Mouse (Mus musculus) kidney, embryonic 15.5 days (tissue): Measurements from ENCODE around the gene Rhbg. TPM values are rescaled to one million over a fixed set of nuclear protein-coding genes. Genes with fewer than 3 reads are reported as not detected.
"Not testable (repeated sequence)": the region's sequence is repeated elsewhere in the genome, so short reads cannot be mapped to it uniquely, and the experiment has no call there.

Experiments used
- ATAC-seq: fragments of 200-750 bp; cut with Nextera tagmentation; replicated peaks from 2 replicates; pipeline ENCODE4 v1.8.0; 2017; ENCODE audit warnings: moderate TSS enrichment; ENCODE audit not compliant: low FRiP score
- H3K27ac ChIP-seq: fragments of 300-500 bp; sonication (generic); 2 replicates; pipeline ENCODE4 v1.5.1; 2015; ENCODE audit warnings: mild to moderate bottlenecking, inconsistent platforms
- H3K27me3 ChIP-seq: fragments of 300-500 bp; sonication (generic); 2 replicates; pipeline ENCODE4 v1.6.1; 2015; ENCODE audit warnings: inconsistent platforms
- H3K36me3 ChIP-seq: fragments of 300-500 bp; sonication (generic); 2 replicates; pipeline ENCODE4 v1.6.1; 2015; ENCODE audit warnings: inconsistent platforms
- H3K4me1 ChIP-seq: fragments of 300-500 bp; sonication (generic); 2 replicates; pipeline ENCODE4 v1.6.1; 2015; ENCODE audit warnings: inconsistent platforms
- H3K4me2 ChIP-seq: fragments of 300-500 bp; sonication (generic); 2 replicates; pipeline ENCODE4 v1.6.1; 2015; ENCODE audit warnings: moderate library complexity, mild to moderate bottlenecking, inconsistent platforms
- H3K4me3 ChIP-seq: fragments of 300-500 bp; sonication (generic); replicated peaks from 2 replicates; pipeline ENCODE4 v1.5.1; 2015; ENCODE audit warnings: mild to moderate bottlenecking, inconsistent platforms
- H3K9ac ChIP-seq: fragments of 300-500 bp; sonication (generic); 2 replicates; pipeline ENCODE4 v1.6.1; 2015; ENCODE audit warnings: mild to moderate bottlenecking, inconsistent platforms
- H3K9me3 ChIP-seq: fragments of 300-500 bp; sonication (generic); replicated peaks from 2 replicates; pipeline ENCODE4 v1.6.1; 2016; ENCODE audit warnings: inconsistent platforms
- WGBS: fragments of 180-500 bp; shearing (Covaris S2); methylation state at CpG from one replicate; pipeline ENCODE4 v1.1.7; 2015; ENCODE audit warnings: mixed read lengths; 5-methylcytosine and 5-hydroxymethylcytosine counted together
- polyA plus RNA-seq: library from polyadenylated mRNA; unstranded; fragments of >200 nt; fragmentation: Nextera tagmentation; extraction: Ambion mirVana; gene quantifications from 2 replicates; pipeline ENCODE4 v1.2.1, GENCODE M21; 2015

Rhbg gene
- 6.5 and 6.6 TPM in 2 replicates for polyA plus RNA-seq

DNA sequence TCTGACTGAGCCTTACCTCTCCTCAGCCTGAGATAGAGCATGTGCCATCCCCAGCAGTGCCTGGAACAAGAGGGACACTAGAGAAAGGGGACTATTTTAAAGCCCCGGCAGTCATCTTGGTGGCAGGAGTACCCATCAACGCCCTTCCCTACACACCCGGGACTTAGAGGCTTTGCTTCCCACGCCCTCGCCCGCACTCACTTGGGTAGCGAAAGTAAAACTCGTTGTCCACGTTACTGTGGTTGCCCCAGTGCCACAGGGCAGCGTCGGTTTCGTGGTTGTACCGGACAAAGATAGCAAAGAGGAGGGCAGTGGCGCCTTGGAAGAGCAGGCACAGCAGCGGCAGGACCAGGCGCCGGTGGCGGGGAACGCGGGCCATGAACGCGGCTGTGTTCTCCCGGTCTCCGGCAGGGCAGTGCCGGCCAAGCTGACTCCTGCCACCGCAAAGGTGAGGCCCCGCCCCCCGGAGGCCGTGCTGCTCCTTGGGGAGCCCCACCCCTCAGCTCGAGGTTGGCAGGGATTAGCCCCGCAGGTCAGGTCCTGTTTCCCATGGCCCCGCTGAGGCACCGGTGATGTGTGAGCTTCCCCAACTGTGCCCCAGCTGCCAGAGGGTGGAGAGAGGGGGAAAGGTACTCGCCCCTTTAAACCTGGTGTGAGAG is at the start of gene Rhbg:
Gene Rhbg, minus strand, starts transcription at position 442 of the 659 bp plus-strand sequence.
- no peaks in the 10 kb centered on the region for H3K9me3 ChIP-seq
- peak within 1 kb of the TSS; percentile 39 for H3K4me3 ChIP-seq
- peaks cover 43% of the 10 kb centered on the region for H3K27me3 ChIP-seq
- no peak within 1 kb of the TSS for H3K27ac ChIP-seq
- peak within 1 kb of the TSS; percentile 66 for H3K4me2 ChIP-seq
- H3K9ac ChIP-seq: peak within 1 kb of the TSS; percentile 35; the same call in 1 of the 2 replicates
- WGBS: 2% methylated on average over 34 of the region's 34 CpGs
- H3K4me1 ChIP-seq: peaks cover 30% of the 10 kb centered on the region
- no peaks in the 10 kb centered on the region for H3K36me3 ChIP-seq
- peak; percentile 61; the same call in 1 of the 2 replicates for ATAC-seq

DNA sequence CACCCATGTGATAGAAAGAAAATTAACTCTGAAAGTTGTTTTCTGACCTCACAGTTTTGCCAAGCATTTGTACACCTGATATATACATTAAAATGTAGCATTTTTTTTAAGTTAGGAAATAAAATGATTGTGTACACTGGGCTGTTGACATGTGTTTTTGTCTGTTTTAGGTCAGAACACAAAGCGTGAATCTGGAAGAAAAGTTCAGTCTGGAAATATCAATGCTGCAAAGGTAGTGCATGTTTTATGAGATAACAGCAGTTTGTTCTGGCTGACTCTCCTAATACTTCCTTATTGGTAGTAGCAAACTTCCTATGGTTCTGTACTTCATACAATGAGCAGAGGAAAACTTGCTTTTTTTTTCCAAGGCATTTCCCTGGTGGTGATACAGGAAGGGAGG is 44.7 kb upstream of the Rhbg start:
- peaks cover 51% of the 10 kb centered on the region for H3K36me3 ChIP-seq
- 91% methylated on average over 1 of the region's 1 CpGs for WGBS

DNA sequence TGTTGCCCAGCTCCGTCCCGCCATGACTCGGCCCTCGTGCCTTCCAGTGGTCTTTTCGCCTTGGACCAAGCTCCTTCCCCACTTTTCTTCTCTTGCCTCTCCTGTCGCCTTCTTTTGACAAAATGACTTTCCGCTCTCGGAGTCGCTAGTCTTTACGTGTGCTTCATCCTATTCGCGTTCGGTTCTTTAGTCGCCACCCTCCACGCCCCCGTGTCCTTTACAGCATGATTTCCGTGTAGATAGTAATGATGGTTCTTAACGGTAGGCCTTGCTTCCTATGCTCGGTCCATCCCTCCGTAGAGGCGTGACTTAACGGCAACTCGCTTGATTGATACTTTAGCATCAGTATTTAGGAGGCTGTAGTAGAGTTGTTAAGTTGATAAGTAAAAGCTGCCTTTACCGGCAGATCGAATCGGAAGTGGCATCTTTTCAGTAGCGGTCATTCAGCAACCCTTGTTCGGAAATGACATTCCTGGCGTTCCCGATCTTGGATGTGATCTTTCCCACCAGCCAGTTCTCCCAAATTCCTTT is 42.9 kb upstream of the Rhbg start:
- peak overlapping the region; percentile 78 for H3K9ac ChIP-seq
- H3K4me3 ChIP-seq: peak overlapping the region; percentile 80
- no peaks in the 10 kb centered on the region for H3K9me3 ChIP-seq
- H3K4me1 ChIP-seq: peaks cover 10% of the 10 kb centered on the region
- peaks cover 35% of the 10 kb centered on the region for H3K36me3 ChIP-seq
- no peak for ATAC-seq
- H3K27me3 ChIP-seq: no peaks in the 10 kb centered on the region
- peak overlapping the region; percentile 95 for H3K27ac ChIP-seq
- peak overlapping the region; percentile 67 for H3K4me2 ChIP-seq
- WGBS: under 1% methylated on average over 30 of the region's 30 CpGs

More for the DNA sequence above, 44.7 kb upstream of the Rhbg start:
- Histone ChIP-seq H3K4me2 (no peak overlapping the region), H3K4me1 (peaks cover 10% of the 10 kb centered on the region), H3K9ac (no peak overlapping the region), H3K4me3 (no peak overlapping the region), H3K27ac (no peak overlapping the region), H3K27me3 (no peaks in the 10 kb centered on the region), H3K9me3 (no peaks in the 10 kb centered on the region)
- ATAC-seq: no peak

DNA sequence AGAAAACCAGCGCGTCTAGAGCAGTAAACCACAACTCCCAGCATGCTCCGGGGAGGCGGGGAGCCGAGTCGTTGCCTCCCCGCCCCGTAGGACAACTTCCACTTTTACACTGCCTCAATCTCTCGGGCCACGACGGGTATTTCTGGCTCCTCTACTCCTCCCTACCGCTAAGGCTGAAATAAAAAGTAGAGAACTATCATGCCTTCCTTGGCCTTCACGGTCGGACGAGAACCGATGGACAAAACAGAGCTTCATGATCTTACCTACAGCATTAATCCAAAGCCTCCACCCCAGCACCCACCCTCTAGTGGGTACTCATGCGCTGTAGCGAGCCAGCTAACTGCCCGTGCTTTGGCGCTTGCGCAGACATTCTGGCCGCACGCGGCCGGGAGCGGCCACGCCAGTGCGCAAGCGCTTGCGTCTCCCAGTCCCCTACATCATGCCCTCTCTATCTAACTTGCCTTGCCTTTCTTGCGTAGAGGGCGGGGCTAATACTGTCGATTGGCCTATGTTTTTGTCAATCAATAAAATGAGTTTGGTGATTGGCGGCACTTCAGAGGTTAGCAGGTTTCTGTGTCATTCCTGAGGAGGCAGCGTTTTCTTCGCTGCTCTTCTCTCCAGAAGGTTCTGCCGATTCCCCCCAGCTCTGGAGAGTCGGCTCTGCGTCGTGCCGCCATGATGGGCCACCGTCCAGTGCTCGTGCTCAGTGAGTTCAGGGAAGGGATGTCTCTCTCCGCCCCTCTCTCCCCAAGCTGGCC is 42.2 kb upstream of the Rhbg start, which contains the start of the genes Tsacc and Cct3:
Gene Tsacc, minus strand, starts transcription at position 439 of the 758 bp plus-strand sequence.
Gene Cct3, plus strand, starts transcription at position 556 of the 758 bp plus-strand sequence.
- peaks cover 29% of the 10 kb centered on the region for H3K36me3 ChIP-seq
- under 1% methylated on average over 44 of the region's 44 CpGs for WGBS
- H3K9ac ChIP-seq: peak within 1 kb of the TSS; percentile 78
- peak; percentile 99 for ATAC-seq
- H3K27me3 ChIP-seq: no peaks in the 10 kb centered on the region
- H3K9me3 ChIP-seq: no peaks in the 10 kb centered on the region
- H3K4me1 ChIP-seq: peaks cover 10% of the 10 kb centered on the region
- peak within 1 kb of the TSS; percentile 80 for H3K4me3 ChIP-seq
- peak within 1 kb of the TSS; percentile 97 for H3K27ac ChIP-seq
- peak within 1 kb of the TSS; percentile 67 for H3K4me2 ChIP-seq

DNA sequence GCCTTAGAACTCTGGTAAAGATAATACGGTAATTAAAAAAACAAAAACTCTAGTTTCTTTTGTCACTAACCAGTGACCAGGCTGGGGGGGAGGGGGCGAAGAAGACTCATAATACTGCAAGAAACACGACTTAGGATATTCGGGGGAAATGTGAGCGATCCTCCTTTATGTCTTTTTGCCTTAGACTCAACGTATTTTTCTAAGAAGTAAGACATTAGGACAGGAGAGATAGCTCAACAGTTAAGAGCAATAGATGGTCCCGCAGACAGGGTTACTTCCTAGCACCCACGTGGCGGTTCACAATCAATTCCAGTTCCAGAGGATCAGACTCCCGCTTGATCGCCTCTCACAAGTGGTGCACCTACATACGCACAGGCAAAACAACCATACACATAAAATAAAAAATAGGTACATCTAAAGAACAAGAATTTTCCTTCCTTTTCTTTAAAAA is 41.6 kb upstream of the Rhbg start:
- WGBS: 1% methylated on average over 12 of the region's 12 CpGs
- H3K9me3 ChIP-seq: no peaks in the 10 kb centered on the region
- H3K27me3 ChIP-seq: no peaks in the 10 kb centered on the region
- H3K4me1 ChIP-seq: peaks cover 10% of the 10 kb centered on the region
- peak; percentile 20; the same call in 1 of the 2 replicates for ATAC-seq
- peak overlapping the region; percentile 97 for H3K27ac ChIP-seq
- H3K4me2 ChIP-seq: peak overlapping the region; percentile 67
- peak overlapping the region; percentile 78 for H3K9ac ChIP-seq
- peak overlapping the region; percentile 80 for H3K4me3 ChIP-seq
- peaks cover 22% of the 10 kb centered on the region for H3K36me3 ChIP-seq

DNA sequence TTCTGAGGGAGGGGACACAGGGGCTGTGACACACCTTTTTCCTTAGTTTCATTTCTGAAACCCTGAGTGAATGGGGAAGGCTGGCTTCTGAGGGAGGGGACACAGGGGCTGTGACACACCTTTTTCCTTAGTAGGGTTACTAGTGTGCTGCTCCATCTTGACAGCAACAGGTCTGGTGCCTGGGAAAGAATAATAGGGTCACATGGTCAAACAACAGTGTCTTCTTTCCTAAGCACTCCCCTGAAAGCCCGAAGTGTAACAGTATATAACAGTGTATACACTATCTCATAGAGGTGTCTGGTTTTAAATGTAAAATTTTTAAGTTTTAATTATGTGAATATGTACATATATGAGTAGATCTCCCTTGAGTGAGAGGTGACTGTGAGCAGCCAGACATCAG is 40.8 kb upstream of the Rhbg start:
- not testable (repeated sequence) for ATAC-seq, H3K9me3 ChIP-seq, H3K27me3 ChIP-seq, H3K9ac ChIP-seq, H3K27ac ChIP-seq
- peak overlapping the region; percentile 80; the same call in 1 of the 2 replicates for H3K4me3 ChIP-seq
- peaks cover 10% of the 10 kb centered on the region for H3K4me1 ChIP-seq
- WGBS: 31% methylated on average over 1 of the region's 1 CpGs
- H3K4me2 ChIP-seq: peak overlapping the region; percentile 67; the same call in 1 of the 2 replicates
- peaks cover 14% of the 10 kb centered on the region for H3K36me3 ChIP-seq

DNA sequence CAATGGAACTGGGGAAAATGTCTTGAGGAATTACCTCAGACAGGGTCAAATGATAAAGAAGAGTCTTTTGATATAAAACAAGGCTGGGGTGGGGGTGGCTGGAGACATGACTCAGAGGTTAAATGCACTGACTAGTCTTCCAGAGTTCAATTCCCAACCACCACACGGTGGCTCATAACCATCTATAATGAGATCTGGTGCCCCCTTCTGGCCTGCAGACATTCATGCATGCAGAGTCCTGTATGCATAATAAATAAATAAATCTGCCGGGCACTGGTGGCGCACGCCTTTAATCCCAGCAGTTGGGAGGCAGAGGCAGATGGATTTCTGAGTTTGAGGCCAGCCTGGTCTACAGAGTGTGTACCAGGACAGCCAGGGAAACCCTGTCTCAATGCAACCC is 37.5 kb upstream of the Rhbg start:
- Histone ChIP-seq H3K4me2 (no peak overlapping the region), H3K27ac (no peak overlapping the region), H3K9me3 (no peaks in the 10 kb centered on the region), H3K4me3 (no peak overlapping the region), H3K4me1 (0 out of 2 replicates have a peak, but pooled peaks cover 2% of the 10 kb centered on the region), H3K27me3 (no peaks in the 10 kb centered on the region), H3K9ac (no peak overlapping the region), H3K36me3 (no peaks in the 10 kb centered on the region; the same call in 1 of the 2 replicates)
- 59% methylated on average over 4 of the region's 4 CpGs for WGBS
- no peak for ATAC-seq

DNA sequence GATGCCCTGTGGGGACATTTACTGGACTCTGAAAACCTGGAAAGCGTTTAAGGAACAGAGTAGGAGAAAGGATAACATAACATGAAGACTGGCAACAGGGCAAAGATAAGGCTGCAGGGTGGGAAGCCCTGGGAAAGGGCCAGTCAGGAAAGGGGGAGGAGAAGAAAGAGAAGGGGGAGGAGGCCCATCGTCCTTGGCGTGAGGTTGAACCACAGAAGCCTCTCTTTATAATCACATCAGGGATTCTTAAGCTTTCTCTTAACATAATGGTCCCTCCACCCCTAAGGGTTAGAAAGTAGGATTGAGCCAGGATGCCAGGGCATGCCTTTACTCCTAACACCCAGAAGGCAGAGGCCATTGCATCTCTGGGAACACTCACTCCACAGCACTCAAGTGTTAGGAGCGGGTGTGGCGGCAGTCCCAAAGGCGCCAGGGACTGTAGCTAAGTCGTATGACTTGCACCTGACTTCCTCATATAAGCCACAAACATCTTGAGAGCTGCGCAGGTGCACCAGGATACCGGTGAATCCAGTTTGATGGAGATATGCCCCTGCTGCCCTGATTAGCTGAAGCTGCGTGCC is 33.7 kb upstream of the Rhbg start:
- 87% methylated on average over 10 of the region's 10 CpGs for WGBS
- not testable (repeated sequence) for ATAC-seq, H3K4me1 ChIP-seq, H3K27me3 ChIP-seq, H3K9ac ChIP-seq, H3K9me3 ChIP-seq, H3K4me3 ChIP-seq, H3K27ac ChIP-seq, H3K4me2 ChIP-seq
- H3K36me3 ChIP-seq: peaks cover 11% of the 10 kb centered on the region; the same call in 1 of the 2 replicates

DNA sequence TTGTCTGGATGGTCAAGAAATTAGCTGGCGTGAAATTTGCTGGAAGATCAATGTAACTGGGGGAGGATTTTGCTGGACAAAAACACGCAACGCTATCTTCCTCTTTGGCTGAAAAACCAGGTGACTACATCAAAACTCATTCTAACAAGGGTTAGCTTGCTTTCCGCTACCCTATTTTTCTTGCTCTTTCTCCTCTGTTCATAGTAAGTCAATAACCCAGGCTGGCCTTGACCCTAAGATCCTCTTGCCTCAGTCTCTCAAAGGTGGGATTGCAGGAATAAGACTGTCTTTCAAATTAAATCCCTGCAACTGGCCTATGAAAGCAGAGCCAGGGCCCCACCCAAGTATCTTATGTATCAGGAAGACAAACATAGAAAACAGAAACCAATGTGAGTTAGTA is 32.6 kb upstream of the Rhbg start, which contains the start of gene Gm38392:
Gene Gm38392, minus strand, starts transcription at position 101 of the 400 bp plus-strand sequence.
- 96% methylated on average over 4 of the region's 4 CpGs for WGBS
- Histone ChIP-seq H3K27ac (no peak within 1 kb of the TSS), H3K9ac (no peak within 1 kb of the TSS), H3K4me2 (no peak within 1 kb of the TSS), H3K27me3 (no peaks in the 10 kb centered on the region), H3K9me3 (no peaks in the 10 kb centered on the region), H3K4me3 (no peak within 1 kb of the TSS), H3K36me3 (peaks cover 11% of the 10 kb centered on the region; the same call in 1 of the 2 replicates), H3K4me1 (no peaks in the 10 kb centered on the region)
- ATAC-seq: no peak

DNA sequence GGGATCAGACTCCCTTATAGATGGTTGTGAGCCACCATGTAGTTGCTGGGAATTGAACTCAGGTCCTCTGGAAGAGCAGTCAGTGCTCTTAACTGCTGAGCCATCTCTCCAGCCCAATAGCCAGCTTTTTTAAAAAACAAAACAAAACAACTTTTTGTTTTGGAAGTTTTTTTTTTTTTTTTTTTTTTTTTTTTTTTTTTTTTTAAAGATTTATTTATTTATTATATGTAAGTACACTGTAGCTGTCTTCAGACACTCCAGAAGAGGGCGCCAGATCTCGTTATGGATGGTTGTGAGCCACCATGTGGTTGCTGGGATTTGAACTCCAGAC is 31.0 kb upstream of the Rhbg start:
- H3K27me3 ChIP-seq, H3K4me1 ChIP-seq, H3K27ac ChIP-seq, ATAC-seq, H3K9me3 ChIP-seq, H3K9ac ChIP-seq, H3K4me2 ChIP-seq, H3K4me3 ChIP-seq: not testable (repeated sequence)
- WGBS: 53% methylated on average over 2 of the region's 2 CpGs
- H3K36me3 ChIP-seq: peaks cover 11% of the 10 kb centered on the region; the same call in 1 of the 2 replicates

DNA sequence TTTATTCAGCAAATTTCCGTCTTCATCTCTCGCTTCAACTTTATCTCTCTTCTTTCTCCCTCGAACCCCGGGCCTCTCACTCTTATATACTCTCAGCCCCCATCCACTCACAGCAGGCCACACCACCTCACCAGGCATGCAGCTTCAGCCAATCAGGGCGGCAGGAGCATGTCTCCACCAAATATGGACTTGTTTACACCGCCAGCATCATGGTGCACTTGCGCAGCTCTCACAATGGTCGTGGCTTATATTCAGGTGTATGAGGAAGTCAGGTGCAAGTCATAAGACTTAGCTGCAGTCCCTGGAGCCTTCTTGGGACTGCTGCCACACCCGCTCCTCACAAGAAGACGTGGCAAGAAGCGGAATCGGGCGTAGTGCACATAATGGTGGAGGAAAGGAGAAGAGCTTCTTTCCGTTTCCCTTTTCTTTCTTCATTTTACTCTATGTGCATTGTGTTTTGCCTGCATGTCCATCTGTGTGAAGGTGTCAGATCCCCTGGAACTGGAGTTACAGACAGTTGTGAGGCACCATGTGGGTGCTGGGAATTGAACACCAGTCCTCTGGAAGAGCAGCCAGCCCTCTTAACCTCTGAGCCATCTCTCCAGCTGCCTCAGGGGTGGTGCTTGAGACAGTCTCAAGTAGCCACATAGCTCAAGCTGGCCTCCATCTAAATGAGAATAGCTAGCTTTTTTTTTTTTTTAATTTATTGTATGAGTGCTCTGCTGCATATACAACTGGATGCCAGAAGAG is 30.5 kb upstream of the Rhbg start:
- H3K4me2 ChIP-seq, H3K27me3 ChIP-seq, ATAC-seq, H3K4me3 ChIP-seq, H3K4me1 ChIP-seq, H3K27ac ChIP-seq, H3K9me3 ChIP-seq, H3K9ac ChIP-seq: not testable (repeated sequence)
- WGBS: 94% methylated on average over 14 of the region's 14 CpGs
- peaks cover 11% of the 10 kb centered on the region; the same call in 1 of the 2 replicates for H3K36me3 ChIP-seq
